Mouse (Mus musculus): ENCODE measurements around the gene Phlda2.
"Not testable (repeated sequence)": the region's sequence is repeated elsewhere in the genome, so short reads cannot be mapped to it uniquely, and the experiment has no call there.

The Phlda2 gene

DNA sequence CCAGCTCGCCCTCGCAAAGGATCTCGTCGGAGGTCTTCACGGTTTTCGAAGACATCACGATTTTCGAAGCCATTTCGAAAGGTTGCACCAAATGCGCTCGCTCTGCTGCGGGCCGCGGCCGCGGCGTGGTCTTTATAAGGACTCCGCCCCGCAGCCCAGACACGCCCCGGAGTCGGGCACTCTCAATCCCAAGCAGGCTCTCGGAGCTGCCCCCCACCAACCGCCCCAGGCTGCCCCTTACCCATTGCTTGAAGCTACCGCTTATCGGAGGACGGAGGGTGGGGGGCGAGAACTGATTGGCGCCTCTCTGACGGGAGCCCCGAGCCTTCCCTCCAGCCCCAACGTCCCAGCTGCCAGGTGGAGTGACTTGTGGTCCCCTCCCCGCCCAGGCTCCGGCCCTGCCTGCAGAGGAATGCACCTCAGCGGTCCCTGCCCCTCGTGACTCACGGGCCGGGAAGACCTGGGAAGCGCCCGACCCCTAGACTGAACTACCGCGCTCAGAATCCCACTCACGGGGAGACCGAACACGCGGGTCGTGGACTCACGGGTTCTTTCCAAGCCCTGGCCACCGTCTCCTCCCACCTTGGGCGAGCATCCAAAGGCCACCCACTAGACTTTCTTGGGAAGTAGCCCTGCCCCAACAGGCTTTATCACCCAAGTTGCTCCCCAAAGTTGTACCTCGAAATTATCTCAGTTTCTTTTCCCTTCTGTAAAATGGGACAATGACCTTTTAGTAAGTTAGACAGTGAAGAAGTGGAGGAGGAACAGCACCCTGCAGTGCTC is at the start of gene Phlda2:
Gene Phlda2, minus strand, starts transcription at position 733 of the 783 bp plus-strand sequence.
- ATAC-seq (ENCODE audit: insufficient number of reproducible peaks, low FRiP score, low TSS enrichment) = no peak

GRCm38 (mm10) chr7:143549588-143550220 is 46.8 kb upstream of the Phlda2 start:
- ATAC-seq (ENCODE audit: insufficient number of reproducible peaks, low FRiP score, low TSS enrichment) = no peak

DNA sequence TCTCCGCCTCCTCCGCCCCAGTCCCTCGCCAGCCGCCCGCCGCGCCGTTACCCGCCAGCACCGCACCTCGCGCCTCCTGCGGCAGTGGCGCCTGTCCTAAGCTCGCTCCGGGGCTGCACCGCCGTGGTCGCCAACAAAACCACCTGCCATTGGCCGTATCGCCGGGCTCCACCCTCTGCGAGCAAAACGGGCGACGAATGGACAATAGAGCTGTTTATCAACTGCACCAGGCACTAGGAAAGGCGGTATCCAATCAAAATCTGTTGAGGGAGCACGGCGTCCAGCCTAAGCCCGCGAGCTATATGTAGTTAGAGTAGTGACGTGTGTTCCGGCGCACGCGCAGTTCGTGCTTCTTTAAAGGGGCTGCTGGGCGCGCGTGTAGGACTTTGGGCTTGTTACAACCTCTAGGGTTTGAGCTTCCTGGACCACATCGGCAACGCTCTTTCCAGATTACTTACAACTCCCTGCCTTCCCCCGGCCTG is 46.1 kb upstream of the Phlda2 start, which contains the start of gene Nap1l4:
Gene Nap1l4, minus strand, starts transcription at position 131 of the 482 bp plus-strand sequence.
- peak; percentile 100 for ATAC-seq (ENCODE audit: insufficient number of reproducible peaks, low FRiP score, low TSS enrichment)

GRCm38 (mm10) chr7:143548231-143548961 is 45.4 kb upstream of the Phlda2 start:
- ATAC-seq (ENCODE audit: insufficient number of reproducible peaks, low FRiP score, low TSS enrichment) = peak; percentile 43

DNA sequence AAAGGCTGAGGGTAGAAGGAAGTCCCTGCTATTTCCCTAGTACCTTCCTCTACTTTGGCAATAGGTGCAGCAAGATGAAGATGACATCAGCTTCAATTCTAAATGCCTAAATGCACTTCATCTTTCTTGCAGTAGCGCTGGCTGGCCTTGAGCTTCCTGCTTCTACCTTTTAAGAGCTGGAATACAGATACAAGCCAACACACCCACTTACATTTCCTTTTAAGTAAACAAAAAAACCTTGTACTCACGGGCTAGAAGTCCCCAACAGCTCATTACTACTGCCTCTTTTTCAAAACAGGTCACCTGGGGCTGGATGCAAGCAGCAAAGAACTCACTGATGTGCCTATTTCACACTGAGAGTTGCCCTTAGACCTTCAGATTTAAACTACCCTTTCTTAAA is 43.6 kb upstream of the Phlda2 start:
- no peak for ATAC-seq (ENCODE audit: insufficient number of reproducible peaks, low FRiP score, low TSS enrichment)

GRCm38 (mm10) chr7:143544368-143544767 is 41.4 kb upstream of the Phlda2 start:
- no peak for ATAC-seq (ENCODE audit: insufficient number of reproducible peaks, low FRiP score, low TSS enrichment)

DNA sequence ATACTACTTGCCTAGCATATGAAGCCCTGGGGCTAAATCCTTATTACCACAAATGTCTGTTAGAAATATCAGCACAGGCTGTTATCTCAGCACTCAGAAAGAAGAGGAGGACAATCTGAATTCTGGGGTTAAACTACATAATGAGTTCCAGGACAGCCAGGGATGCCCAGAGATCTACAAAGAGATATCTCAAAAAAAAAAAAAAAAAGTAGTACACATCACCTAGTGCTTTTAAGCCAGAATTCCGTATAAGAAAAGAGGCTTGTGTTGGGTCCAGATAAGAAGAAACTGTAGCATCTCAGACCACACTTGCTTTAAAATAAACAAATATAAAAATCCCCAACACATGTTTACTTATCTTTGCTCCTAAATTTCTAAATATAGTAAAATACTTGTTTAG is 35.7 kb upstream of the Phlda2 start:
- ATAC-seq (ENCODE audit: insufficient number of reproducible peaks, low FRiP score, low TSS enrichment) = no peak

DNA sequence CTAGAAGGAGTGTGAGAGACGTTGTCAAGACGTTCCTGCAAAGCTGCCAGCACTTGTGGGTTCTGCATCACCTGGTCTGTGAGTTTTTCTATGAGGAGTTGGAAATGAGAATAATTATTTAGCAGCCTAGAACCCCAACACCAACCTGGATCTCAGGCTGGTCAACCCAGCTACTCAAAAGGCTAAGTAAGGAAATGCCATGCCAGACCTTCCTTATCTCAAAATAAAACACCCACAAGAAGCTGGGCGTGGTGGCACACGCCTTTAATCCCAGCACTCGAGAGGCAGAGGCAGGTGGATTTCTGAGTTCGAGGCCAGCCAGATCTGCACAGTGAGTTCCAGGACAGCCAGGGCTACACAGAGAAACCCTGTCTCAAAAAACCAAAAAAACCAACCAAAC is 35.3 kb upstream of the Phlda2 start:
- not testable (repeated sequence) for ATAC-seq (ENCODE audit: insufficient number of reproducible peaks, low FRiP score, low TSS enrichment)

GRCm38 (mm10) chr7:143536251-143536650 is 33.3 kb upstream of the Phlda2 start:
- ATAC-seq (ENCODE audit: insufficient number of reproducible peaks, low FRiP score, low TSS enrichment) = no peak

DNA sequence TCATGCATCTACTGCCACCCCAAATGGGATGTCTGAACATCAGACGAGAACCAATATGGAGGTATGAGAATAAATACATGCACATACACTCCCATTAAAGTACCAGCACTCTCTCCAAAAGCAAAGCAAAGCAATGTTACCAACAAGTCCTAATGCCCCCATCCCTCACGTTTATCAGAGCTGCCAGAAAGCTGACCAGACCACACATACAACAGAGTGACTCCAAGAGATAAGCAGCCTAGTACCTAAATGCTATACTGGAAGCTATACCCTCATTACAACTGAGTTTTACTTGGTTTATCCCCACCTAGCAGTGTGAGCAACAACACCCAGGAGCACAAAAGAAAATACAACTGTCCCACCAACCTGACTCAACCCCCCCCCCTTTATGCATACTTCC is 30.3 kb upstream of the Phlda2 start:
- no peak for ATAC-seq (ENCODE audit: insufficient number of reproducible peaks, low FRiP score, low TSS enrichment)

GRCm38 (mm10) chr7:143532410-143532809 is 29.5 kb upstream of the Phlda2 start:
- no peak for ATAC-seq (ENCODE audit: insufficient number of reproducible peaks, low FRiP score, low TSS enrichment)

DNA sequence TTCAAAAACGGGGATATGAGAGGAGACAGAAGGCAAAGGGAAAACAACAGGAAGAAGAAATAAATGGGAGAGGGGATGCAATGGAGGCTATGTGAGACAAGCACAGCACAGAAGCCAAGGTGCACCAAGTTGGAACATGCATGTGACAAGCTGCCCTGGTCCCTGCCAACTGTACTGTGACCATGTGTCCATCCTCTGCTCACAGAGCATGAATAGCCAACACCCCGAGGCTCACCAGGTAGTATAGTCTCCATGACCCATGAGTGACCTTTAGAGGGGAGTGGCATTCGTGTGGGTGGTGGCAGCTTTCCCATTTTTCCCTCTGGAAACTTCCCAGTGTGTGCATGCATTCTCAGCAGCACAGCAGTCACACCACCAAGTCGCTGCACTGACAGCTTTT is 16.4 kb upstream of the Phlda2 start:
- no peak for ATAC-seq (ENCODE audit: insufficient number of reproducible peaks, low FRiP score, low TSS enrichment)

DNA sequence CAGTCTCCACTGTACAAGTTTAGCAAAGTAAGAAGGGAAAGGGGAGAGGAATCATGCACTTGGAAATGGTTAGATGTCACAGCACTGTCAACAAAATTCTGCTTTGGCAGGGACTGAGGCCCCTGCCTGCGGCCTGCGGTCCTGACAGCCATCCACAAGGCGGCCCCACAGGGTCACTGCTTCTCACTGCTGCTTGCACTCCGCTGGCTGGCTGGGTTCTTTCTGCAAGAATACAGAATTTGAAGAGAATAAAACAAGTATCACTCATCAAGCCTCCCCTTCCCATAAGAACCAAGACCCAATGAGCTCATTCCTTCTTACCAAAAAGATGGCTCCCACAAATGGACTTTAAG is 11.4 kb upstream of the Phlda2 start:
- no peak for ATAC-seq (ENCODE audit: insufficient number of reproducible peaks, low FRiP score, low TSS enrichment)

DNA sequence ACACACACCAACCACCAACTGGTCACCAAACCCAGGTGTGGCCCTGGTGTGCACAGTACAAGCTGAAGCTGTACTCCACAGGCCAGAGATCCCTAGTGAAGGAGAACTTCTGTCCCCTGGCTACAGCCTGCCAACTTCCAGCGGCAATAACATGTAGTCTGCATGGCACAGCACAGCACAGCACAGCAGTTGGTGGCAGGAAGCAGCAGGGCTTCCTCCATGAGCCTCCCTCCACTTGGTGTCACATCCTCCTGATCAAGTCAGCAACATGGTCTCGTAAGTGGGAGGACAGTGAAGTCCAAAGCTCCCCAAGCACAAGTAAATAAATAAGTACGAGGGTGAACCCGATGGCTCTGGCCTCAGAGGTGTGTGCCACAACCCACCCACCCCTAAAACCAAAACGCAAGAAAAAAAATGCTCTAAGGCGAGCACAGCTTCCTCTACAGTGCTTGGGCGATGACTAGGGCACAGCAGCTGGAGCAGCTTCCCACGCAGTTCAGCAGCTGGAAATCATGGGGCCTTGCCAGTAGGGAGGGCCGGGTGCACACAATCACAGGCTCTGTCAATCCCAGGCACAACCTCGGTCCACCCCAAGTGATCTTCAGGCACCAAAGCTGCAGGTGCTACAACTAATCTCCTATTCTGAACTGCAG is 10.9 kb upstream of the Phlda2 start:
- no peak for ATAC-seq (ENCODE audit: insufficient number of reproducible peaks, low FRiP score, low TSS enrichment)

- ATAC-seq (ENCODE audit: insufficient number of reproducible peaks, low FRiP score, low TSS enrichment) = no peak
These were observed 8.4 kb upstream of the Phlda2 start for GRCm38 (mm10) chr7:143511335-143511712.

DNA sequence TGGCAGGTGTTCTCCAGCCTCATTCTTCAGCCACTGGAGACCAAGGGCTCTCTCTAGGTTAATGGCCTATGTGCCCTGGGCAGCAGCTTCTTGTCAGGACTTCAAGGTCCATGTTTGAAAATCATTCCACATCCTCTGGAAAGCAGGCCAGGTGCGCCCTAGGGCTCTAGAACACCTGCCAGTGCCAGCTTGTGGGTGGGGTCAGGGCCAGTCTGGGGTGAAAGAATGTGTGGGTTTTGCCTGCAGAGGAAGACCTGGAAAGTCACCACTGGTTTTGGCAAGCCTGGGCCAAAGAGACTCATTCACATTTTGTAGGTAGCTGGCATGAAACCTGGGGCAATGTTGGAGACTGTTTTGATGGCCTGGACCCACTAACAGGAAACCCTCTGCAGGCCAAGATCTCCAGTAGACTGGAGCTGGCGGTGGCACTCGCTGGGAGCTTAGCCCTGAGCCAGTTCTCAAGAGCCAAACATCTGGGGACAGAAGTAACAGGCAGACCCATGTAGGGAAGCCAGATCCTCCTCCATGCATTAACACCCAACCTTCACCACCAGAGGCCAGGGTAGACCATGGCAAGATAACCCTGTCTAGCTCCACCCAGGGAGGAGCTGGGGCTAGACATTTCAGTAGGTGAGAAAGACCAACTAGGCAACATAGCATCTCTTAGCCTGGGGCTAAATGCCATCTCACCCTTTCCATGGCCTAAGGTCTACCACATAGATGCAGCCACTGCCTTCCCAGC is 7.8 kb upstream of the Phlda2 start:
- no peak for ATAC-seq (ENCODE audit: insufficient number of reproducible peaks, low FRiP score, low TSS enrichment)

- ATAC-seq (ENCODE audit: insufficient number of reproducible peaks, low FRiP score, low TSS enrichment) = no peak
These were observed 6.6 kb upstream of the Phlda2 start for GRCm38 (mm10) chr7:143509566-143509965.

GRCm38 (mm10) chr7:143506675-143507074 is 3.7 kb upstream of the Phlda2 start:
- ATAC-seq (ENCODE audit: insufficient number of reproducible peaks, low FRiP score, low TSS enrichment) = no peak

- no peak for ATAC-seq (ENCODE audit: insufficient number of reproducible peaks, low FRiP score, low TSS enrichment)
These were observed 3.3 kb upstream of the Phlda2 start for GRCm38 (mm10) chr7:143506271-143506670.

- no peak for ATAC-seq (ENCODE audit: insufficient number of reproducible peaks, low FRiP score, low TSS enrichment)
These were observed 2.9 kb upstream of the Phlda2 start for GRCm38 (mm10) chr7:143505823-143506222.
